Mouse (Mus musculus) lung, postnatal 4 days (tissue): ENCODE results near the gene Prps2.
"Not testable (repeated sequence)": the region's sequence is repeated elsewhere in the genome, so short reads cannot be mapped to it uniquely, and the experiment has no call there.

Source experiments
- DNase-seq, 2 experiments: peaks; one replicate each; pipeline ENCODE4 v3.0.0; 2021

Prps2 gene

DNA sequence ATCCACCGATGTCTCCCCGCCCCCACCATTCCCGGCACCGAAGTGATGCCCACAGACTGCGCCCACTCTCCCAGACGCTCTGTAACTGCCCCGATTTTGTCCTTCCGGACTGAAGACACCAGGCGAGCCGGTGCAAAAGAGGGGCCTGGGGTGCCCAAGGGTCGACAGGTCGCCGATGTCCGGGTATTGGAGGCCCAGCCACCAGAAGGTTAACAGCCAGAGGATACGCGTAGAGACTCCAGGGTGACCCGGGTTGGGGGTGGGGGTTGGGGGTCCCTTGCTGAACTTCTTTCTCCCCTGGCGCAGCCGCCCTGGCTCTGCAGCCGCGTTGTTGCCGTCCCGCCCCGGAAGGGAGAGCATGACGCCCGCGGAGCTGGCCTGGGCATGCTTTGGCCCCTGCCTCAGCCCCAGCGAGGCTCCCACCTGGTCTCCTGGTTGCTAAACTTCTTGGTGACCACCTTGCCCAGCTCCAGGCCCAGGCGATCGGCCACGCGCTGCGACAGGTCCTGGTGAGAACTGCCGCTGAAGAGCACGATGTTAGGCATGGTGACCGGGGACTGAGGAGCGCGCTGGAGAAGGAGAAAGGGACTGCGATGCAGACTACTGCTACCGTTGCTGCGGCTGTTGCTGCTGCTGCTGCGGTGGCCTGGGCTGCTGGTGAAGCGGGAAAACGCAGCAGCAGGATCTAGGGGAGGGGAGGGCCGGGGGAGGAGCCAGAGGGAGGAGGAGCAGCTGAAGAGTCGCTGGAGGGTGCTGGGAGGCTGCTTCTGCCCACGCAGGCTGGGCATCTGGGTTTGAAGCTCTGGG, at the start of gene Prps2:
Gene Prps2, minus strand, starts transcription at position 703 of the 807 bp plus-strand sequence.
- peak; percentile 49 to 60 for DNase-seq

DNA sequence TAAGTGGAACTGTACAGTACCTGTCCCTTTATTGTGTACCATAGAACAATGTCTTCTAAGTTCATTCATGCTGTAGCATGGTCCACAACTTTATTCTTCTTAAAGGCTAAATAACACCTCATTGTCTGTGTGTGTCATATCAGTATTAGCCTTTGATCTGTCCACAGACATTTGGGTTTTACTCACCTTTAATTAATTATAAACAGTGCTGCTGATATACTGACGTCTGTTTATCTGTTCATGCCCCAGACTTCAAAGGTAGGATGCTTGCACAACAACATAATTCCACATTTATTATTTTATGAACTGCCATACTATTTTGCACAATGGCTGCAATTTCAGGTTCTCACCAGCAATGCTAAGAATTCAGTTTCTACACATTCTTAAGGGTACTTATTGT, 35.1 kb upstream of the Prps2 start:
- DNase-seq, result no peak

DNA sequence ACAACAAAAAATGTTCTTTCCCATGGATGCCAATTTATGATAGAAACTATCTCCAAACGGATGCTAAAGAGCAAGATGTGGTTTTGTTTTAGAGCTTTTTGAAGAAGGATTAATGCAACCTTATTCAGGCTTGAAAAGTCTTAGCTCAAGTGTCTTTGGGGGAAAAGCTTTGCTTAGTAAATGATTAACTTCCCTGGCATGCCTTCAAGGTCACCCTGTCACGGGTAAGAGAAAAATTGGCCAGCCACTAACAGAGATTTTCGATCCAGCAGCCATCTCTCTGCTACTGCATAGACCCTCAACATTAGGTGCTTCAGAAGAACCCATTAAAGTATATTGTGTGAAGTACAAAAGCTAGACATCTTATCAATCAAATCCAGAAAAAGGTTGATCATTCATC, 12.4 kb upstream of the Prps2 start:
- no peak for DNase-seq

DNA sequence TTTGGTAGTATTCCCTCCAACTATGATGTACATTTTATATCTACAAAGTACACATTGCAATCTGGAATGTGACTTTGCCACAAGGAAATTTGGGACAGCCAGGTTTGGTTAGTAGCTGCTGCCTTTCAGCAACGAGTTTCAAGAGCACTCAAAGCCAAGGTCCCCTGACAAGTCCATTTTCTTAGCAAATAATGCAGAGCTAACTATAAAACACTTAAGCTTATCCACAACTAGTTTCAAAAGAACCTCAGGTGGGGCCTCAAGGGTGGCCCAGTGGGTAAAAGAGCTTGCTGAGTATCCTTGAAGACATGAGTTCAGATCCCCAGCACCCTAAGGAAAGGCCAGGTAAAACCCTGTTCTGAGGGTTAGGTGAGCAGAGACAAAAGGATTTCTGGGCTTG, 4.1 kb upstream of the Prps2 start:
- DNase-seq, result peak; percentile 5 to 33

DNA sequence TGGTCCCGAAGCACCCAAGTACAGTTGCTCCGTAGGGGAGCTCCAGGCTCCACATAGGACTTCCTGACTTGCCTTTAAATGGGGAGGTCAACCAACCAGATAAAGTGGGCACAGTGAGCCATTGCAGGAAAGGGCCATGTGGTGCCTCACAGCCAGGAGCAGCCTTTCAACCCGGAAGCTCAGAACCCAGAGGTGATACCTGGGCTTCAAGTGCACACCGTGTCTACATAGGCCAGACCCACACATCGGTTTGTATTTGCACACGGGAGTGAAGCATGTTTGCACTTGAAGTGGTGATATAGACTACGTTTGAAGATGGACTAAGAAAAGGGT, 271 bp upstream of the Prps2 start:
- no peak for DNase-seq

DNA sequence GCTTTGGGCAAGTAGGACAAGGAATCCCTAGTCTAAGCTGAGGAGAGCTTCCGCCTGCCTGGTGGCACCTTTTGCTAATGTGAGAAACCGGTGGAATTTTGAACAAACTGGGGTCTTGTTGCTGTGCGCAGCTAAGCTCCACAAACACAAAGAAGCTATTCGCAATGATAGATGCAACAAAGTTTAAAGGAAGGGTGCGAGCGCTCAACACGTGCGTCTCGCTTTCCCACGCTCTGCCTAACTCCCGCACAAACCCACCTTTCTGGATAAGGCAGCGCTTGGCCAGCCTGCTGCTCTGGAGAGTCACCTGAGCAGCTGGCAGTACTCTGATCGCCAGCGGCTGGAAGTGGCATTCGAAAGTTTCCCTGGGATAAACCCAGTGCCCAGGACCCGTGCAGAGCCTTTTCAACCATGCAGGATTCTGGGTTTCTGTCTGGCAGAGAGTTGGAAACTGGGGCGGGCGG, 934 bp downstream of the Prps2 start:
- peak in 1 of 2 experiments; percentile 17 for DNase-seq

DNA sequence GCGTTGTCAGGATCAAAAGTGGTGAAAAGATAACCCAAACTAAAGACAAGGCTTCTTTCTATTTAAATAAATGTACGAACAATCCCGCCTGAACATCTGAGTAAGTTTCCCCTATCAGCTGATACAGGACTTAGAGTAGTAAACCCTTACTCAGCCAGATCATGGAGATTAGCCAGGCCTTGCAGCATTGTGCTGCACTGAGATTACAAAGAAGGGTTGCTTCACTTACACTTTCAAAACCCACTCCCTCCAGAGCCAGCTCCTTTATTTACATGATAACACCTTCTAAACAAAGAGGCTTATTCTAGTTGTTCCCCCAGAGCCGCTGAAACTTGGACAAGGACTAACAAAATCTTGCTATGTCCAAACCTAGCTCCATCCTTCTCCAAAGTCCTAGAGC, 2.5 kb downstream of the Prps2 start:
- DNase-seq, result no peak

DNA sequence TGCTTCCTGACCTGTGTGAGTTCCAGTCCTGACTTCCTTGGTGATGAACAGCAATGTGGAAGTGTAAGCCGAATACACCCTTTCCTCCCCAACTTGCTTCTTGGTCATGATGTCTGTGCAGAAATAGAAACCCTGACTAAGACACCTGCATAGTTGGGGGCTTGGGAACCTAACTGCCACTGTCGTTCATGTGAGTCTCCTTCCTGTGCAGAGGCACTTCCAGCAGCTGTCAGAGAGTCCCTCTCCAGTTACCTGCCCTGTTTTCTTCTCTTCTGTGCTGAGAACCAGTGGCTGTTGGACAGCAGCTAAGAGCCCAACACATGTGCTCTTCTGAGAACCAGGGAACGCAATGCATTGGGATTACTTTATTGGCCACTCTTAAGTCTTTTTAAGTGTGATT, 21.3 kb downstream of the Prps2 start:
- DNase-seq, result not testable (repeated sequence)

DNA sequence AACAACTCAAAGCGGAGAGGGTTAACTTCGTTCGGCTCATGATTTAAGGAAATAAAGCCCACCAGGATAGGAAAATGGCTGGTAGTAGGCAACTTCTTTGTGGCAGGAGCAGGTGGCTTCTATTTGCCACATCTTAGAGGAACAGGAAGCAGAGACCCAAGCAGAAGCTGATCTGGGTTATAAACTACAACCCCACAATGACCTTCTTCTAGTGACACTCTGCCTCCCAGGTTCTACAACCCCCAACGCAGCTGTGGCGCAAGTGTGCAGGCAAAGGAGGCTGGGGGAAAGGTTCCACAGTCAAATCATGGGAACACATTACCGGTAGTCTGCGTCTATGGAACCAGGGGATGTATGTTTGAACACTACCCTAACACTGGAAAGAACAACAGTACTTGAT, 22.8 kb downstream of the Prps2 start:
- no peak for DNase-seq

DNA sequence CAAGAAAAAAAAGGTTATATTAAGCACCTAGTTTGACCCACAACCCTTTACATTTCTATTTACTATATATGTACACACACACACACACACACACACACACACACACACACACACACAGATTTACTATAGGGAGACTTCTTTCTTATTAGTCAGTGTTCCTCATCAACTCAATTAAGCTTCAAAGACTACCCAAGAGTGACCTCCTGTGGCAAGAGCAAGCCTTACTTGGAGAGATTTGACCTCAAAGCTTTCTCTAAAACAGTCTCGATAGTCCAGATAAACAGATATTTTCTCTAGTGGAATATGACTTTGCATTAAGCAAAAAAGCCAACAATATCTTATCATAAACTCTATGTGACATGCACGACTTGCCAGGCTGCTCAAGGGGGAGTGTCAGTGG, 25.1 kb downstream of the Prps2 start:
- DNase-seq, result peak in 1 of 2 experiments; percentile 14

DNA sequence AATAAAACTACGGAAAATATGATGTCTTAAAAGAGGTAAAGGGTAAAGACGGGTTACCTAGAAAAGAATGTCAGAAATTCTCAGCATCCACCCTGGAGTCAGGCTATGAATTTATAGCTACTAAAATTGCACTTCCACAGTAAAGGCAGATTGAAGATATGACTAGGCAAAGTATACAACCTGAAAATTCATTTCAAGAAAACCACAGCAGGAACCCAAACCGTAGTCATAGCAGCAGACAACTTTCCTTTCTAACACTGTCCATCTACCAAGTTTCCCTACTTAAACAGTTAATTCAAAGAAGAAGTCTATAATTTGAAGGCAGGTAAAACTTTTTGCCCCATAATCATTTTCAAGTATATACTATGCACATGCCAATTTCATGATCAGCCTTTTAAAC, 26.6 kb downstream of the Prps2 start:
- no peak for DNase-seq

DNA sequence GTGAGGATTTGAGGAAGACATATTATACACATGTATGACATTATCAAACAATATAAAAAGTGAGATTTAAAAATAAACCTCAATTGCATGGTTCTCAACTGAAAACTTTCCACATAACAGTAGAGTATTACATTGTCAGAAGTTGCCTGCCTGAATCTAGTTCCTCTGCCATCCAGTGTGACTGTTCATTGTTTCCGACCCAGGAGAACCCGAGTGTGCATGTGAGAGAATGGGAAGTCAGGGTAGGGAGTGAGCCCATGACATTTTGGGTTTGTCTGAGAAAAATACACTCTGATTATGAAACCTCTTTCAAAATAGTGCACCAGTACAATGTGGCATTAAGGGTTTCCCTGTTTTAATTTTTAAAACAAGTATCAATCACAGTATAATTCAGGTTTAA, 28.9 kb downstream of the Prps2 start:
- DNase-seq, result no peak

DNA sequence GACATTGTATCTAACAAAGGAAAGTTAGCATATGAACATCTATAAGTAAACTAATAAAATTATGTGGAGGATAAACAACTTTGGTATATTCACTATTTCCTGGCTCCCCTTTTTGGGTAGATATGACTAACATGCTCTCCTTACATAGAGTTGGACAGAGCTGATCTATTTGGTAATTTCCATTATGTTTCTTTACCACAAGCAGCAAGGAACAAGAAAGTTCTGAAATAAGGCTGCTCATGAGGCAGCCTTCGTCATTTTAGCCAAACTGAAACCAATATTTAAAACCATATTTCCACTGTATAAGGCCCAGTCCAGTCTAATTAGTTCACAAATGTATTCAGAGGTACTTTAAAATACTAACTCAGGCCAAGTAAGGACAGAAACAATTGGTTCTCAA, 36.1 kb downstream of the Prps2 start:
- DNase-seq, result no peak

DNA sequence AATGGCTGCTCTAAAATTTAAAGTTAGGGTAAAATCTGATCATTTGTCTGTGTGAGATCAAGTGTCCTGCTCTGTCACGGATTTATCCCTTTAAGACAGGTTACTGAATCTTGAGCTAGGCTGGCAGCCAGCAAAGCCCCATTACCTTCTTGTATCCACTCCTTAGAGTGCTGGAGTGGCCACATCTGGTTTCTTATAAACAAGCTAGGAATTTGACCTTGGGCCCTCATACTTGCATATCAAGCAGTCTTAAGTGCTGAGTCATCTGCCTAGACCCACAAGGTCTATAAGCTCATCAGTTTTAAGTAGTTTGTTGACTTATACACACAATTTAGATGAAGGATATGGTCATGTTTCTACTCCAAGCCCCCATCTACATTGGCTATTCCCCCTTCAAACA, 38.2 kb downstream of the Prps2 start:
- DNase-seq, result no peak

DNA sequence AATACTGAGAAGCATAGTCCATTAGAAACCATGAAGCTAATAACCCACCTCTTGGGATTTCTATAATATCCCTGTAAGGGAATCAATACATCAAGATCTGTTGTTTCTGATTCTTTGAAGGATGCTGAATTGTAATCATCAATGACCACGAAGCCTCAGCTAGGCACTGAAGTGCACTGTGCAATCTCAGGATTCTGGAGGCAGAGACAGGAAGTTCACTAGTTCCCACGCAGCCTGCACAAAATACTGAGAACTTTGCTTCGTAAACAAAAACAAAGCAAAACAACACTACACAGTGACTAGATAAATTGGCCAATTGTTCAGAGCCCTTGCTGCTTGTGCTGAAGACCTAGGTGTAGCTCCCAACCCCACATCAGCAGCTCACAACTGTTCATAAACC, 40.7 kb downstream of the Prps2 start:
- DNase-seq, result no peak

DNA sequence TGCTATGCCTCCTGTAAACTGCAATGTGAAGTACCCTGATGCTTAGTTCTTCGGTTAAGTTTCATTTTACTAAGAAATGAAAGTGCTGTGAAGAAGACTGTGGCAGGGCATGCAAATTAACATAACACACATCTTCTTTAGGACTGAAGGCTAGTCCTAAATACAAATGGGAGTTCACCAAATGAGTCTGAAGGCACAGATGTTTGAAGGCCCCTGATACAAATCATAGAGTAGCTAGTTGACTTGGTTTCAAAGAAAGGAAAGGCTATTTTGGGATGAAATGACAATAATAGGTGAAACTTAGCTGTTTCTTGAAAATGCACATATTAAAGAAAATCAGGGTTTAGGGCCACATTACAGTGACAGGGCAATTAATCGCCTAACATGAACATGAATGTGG, 42.4 kb downstream of the Prps2 start:
- DNase-seq, result no peak

DNA sequence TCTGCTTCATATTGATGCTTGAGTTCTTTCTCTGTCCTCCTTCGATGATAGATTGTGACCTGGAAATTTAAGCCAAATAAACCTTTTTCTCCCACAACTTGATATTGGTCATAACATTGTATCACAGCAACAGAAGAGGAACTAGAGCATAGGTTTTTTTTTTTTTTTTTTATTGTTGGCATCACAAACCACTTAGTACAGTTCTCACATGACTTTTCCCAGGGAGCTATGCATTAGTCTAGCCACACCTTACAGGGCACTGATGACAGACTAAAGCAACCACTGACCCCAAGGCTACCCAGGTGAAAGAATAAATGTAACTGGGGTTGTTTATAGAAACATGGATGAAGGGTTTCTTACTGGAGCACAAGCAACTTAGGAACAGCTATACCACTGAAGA, 44.6 kb downstream of the Prps2 start:
- DNase-seq, result no peak

DNA sequence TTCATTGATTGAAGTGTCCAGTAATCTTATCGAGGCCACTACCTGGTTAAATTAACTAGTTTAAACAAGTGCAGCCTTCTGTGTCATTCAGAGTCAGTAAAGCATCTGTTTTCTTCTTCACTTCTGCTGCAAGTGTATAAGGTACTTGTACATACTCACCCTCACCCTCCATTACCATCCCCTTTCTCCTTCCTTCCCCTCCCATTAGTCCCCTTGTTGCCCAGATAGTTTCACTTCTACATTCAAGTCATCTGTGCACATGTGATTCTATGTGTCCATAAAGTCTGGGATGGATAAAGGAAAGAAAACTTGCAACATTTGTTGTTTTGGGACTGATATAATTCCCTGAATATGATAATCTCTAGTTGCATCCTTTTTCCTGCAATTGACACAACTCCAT, 48.0 kb downstream of the Prps2 start:
- DNase-seq, result no peak

DNA sequence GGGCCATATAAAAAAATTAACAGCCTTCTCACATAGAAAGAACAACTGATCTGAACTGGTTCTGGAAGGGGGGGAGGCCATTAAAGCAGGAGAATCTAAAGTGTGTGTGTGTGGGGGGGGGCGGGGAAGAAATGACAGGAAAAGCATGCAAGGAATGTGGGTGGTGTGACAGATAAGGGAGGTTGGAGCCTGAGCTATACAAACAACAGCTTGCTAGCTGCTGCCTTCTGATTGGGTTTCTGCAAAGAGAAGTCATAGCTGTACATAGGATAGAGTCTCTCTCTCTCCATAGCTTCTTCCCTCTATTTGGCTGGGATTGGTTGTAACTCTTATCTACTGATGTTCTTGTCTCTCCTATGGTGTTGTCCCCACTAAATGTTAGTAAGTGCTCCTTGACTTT, 49.9 kb downstream of the Prps2 start:
- no peak for DNase-seq

DNA sequence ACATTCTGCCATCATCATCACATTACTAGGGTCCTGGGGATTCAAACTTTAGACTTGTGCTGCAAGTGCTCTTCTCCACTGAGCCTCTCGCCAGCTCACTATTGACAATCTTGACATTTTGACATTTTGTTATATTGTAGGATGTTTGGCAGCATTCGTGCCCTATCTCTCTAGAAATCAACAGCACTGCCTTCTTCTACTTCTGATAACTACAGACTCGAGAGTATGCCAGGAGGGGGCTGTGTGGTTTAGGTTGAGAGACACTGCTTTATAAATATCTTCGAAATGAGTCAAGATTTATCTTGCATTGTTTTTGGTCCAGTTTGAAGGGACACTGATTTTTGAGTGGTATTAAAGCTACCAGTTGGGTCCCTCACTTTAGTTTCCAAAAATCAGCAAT, 51.6 kb downstream of the Prps2 start:
- no peak for DNase-seq

DNA sequence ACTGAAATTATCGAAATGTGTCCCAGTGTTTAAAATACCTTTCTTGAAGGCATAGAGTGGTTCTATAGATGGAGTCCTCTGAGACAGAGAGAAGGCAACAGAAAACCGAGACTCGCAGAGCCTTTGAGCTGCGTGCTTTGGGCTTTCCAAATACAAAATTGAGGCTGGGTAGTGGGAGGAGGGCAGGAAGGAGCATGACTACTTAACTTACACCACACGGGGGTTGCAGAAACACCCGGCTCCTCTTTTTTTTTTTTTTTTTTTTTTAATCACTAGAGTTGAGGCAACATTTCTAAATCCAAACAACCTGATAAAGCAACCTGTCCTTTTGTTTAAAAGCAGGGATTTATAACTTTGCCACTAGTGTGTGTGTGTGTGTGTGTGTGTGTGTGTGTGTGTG, 52.1 kb downstream of the Prps2 start, which contains the start of gene Tlr7:
Gene Tlr7, minus strand, starts transcription at position 160 of the 400 bp plus-strand sequence.
- DNase-seq, result no peak

DNA sequence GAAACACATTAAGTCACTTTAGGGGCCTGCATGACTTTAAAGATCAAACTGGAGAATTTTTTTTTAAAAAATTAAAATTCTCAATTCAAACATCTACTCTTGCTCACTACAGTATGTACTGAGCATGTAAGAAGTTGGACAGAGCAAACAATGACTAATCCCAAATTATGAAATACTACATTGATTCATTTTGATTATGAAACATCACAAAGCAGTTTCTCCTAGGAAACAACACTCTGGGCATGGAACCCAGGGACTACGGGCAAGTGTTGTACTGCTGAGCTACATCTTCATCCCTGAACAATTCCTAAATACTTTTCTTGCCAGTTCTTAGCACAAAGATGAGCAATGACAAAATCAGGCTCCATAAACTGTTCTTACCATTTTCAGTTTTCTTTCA, 52.9 kb downstream of the Prps2 start:
- DNase-seq, result no peak

DNA sequence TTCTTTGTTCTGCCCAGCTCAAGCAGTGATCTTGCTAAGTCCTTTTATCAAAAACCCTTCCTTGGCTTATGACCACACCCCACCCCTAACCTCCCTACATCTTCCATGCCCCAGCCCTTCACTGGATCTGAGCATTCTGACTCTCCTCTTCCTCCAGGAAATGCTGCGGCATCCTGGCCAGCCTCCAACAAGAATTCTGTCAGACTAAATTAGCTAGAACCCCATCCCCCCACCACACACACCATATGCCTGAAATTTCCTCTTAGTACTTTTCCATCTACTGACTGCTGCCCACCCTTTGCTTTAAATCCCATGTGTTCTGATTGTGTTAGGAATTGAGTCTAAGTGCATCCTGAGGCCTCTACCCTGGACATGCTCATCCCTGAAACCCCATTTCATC, 53.5 kb downstream of the Prps2 start:
- DNase-seq, result no peak

DNA sequence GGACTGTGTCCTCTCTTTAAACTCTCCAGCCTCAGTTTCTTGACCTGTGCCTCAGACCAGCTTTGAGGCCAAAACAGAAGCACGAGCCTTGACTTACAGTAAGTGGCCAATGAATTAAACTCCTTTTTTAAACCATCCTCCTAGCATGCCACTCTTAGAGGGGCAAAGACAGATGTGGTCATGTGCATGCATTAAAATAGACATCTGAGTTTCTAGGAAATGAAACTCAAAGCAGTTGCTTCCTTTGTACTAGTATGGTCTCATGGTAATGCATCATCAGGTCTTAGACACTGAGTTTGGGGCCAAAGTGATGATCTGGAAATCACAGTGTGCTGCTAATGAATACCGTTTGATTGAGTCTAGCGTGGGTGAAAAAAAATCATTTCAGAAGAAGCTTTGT, 54.0 kb downstream of the Prps2 start:
- no peak for DNase-seq

DNA sequence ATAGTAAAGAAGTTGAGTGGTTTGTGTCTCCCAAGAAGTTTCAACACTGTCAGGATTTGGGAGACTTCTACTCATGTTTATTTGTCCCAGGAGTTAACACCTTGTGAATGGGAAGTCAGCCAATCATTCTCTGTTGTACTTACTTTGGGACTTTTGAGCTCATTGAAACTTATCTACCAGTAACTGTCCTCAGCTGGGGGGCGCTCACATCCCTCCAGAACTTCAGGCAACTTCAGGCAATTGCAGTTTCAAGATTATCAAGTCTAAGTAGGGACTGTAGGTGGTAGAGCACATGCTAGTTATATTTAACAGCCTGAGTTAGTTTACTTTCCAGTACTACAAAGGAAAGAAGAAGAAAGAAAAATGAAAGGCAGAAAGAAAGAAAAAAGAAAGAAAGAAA, 58.8 kb downstream of the Prps2 start:
- DNase-seq, result no peak
